Mouse (Mus musculus): ENCODE measurements around the gene N4bp3.

- TF ChIP-seq CTCF (IDR thresholded peaks at IDR 0.05; ENCODE audit: extremely low read depth, insufficient read depth, low read length) = no peak
- TF ChIP-seq POLR2A (IDR thresholded peaks at IDR 0.05; ENCODE audit: extremely low read depth, insufficient read depth, low read length) = no peak
These were observed 20.7 kb upstream of the N4bp3 start for GRCm38 (mm10) chr11:51671376-51671775.
